Mouse (Mus musculus) T-helper 17 cell (primary cell): Measurements from ENCODE around the gene Nat14.

Experiments used
- in situ Hi-C, 2 experiments: fragments of 300-600 bp; cut with MboI, MseI; formaldehyde crosslinking; loops; 1 replicate in 1 of 2; 2 replicates in 1 of 2; pipeline ENCODE4 v1.15.1; 2025; ENCODE audit warnings: high pct_unique_total_duplicates in 2 of 2

Gene Nat14

DNA sequence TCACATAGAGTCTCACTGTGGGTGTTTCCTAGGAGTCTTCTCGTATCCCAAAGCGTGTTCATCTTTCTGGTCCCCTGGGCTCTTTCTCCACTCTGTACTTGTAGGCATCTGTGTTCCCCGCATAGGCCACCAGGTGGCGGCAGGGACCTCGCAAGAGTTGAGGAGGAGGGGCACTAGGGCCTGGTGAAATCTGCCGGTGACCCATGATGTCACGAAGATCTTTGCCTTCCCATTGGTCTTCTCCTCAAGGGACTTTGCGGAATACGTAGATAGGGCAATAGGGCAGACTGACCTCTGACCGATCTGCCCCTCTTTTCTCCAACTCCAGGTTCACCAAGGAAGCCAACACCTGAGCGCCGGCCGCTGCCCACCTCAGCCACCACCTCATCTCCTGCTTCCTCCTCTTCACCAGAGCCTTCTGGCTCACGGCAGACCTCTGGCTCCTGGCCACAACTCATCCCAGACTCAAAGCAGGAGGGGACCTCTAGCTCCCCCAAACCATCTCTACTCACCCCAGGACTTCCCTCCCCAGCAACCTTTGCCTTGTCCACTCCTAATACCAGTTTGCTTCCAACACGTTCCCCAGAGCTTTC is 21.5 kb downstream of the Nat14 start:
- in situ Hi-C loops, result loop anchor here (5.0 kb wide), 1 partner anchor 109 kb away; the partner anchor contains the start of gene Zfp580 (in 2 of the 2)

DNA sequence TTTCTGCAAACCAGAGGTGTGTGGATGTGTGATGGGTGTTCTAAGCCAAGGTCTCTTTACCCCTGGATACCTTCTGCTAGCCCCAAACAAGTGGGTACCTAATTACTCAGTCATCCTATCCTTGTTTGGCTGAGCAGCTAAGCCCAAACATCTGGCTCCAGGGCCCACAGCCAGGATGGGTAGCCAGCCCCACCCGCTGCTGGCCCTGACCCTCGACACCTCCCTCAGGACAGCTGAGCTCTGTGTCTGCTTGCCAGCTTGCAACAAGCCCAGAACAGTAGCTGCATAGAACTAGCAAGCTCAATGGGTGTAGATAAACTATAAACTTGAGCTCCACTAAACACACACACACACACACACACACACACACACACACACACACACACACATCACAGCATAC is 26.0 kb downstream of the Nat14 start:
- in situ Hi-C loops, result no loop called here

DNA sequence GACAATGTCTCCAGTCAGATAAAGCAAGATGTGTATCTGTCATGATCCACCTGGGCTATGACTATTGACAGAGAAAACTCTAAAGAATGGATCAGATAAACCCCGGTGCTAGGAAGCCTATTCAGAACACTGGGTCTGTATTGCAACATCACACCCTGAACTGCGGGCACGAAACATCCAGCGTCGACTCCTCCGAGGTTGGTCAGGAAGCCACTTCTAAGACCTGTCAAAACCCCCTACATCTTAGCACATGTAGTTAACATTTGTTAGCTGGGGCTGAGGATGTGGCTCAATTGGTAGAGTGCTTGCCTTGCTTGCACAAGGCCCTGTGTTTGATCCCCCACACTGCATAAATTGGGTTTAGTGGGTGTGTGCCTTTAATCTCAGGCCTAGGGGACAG is 26.6 kb downstream of the Nat14 start:
- in situ Hi-C loops, result no loop called here

GRCm38 (mm10) chr7:4950561-4951342 is 28.9 kb downstream of the Nat14 start:
- in situ Hi-C loops, result no loop called here

DNA sequence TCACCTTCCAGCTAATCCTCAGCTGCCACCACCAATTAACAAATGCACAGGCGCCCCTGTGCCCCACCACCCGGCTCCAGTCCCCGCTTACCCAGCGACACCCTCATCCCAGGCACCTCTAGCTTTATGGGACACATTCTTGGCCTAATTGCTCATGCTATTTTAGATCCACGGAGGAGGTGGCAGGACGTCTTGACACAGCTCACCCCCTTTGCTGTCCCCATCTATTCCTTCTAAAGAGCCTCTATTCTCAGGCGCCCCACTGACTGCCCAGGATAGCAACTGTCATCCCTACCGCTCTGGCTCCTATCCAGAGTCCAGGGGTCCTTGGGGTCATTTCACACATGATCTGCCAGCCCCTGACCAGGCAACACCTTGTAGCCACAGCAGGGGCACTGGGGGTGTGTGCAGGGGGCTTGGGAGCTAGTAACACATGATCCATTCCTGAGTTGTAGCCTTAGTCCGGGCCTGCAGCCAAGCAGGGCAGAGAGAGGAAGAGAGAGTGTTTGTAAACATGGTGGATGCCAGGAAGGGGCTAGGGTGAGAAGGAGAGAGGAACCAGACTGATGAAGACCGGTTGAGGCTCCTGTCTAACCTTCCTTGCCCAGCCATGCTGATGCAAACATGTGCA is 32.1 kb downstream of the Nat14 start:
- in situ Hi-C loops, result no loop called here

GRCm38 (mm10) chr7:4957361-4957760 is 35.5 kb downstream of the Nat14 start:
- in situ Hi-C loops, result no loop called here

DNA sequence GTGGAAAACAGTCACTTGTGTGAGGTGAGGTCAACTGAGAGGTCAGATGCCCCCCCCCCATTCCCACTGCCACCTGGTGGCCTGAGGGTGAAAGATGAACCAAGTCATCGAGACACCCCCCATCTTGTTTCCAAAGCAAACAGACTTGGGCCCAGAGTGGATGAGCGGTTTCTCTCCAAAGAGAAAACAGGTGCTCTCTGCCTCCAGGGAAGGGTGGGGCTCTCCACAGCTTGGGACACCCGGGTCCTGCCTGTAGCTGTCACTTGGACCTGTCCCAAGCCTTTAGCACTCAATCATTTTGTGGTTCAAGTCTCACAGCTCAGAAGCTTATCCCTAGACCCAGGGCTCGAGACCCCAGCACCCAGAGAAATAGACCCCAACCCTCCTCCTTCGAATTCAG is 41.7 kb downstream of the Nat14 start:
- in situ Hi-C loops, result no loop called here

GRCm38 (mm10) chr7:4964272-4964671 is 42.4 kb downstream of the Nat14 start, which contains the start of gene Sbk2:
Gene Sbk2 (minus strand): TSS chr7:4964406.
- in situ Hi-C loops, result no loop called here

DNA sequence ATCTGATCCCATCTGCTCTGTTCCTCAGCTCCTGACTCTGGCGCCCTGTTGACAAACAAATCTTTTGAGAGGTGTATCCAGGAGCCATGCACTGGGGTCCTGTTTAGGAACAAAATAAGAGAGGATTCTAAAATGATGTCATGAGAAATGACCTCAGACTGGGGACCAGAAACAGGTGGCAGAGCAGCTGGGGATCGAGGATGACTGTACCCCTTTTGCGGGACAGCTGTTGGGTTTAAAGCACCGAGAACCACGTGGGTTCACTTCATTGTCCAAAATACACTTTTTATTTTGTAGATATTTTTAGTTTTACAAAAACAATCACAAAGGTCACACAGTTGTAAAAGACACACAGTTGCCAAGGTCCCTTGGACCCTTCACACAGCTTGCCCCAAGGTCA is 43.2 kb downstream of the Nat14 start:
- in situ Hi-C loops, result no loop called here

DNA sequence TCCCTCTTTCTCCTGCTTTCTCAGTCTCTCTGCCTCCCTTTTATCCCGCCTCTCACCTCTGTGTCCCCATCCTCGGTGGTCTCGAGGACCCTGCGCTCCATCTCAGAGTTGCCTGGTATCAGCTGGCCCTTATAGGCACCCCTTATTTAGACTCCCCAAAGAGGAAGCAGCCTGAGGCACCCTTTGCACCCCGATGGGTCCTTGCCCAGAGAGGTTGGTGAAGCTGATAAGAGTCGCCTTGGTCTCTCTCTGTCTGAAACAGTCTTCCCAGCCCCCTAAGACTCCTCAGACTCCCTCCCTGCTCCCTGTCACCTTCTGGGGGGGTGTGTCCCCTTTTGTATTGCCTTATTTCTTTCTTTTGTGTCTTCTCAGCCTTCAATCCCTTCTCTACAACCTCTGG is 49.2 kb downstream of the Nat14 start, which contains the start of gene Sbk3:
Gene Sbk3, minus strand, starts transcription at position 101 of the 400 bp plus-strand sequence.
- in situ Hi-C loops, result no loop called here

DNA sequence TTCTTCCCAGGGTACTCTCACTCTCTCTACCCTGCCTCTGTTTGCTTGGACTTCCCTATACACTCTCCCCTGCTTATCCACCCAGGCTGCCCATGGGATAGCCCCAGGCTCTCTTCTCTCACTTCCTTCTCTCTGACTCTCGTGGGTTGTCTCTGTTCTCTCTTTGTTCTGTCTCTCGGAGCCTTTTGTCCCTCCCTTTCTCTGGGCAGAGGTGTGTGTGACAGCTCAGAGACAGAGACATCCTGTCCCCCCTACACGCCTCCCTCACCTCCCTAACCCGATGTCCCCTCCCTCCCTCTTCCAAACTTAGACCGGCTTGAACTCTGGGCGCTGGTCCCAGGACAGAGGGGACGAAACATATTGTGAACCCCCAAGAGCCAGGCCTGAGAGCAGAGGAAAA is 49.9 kb downstream of the Nat14 start:
- in situ Hi-C loops, result no loop called here

DNA sequence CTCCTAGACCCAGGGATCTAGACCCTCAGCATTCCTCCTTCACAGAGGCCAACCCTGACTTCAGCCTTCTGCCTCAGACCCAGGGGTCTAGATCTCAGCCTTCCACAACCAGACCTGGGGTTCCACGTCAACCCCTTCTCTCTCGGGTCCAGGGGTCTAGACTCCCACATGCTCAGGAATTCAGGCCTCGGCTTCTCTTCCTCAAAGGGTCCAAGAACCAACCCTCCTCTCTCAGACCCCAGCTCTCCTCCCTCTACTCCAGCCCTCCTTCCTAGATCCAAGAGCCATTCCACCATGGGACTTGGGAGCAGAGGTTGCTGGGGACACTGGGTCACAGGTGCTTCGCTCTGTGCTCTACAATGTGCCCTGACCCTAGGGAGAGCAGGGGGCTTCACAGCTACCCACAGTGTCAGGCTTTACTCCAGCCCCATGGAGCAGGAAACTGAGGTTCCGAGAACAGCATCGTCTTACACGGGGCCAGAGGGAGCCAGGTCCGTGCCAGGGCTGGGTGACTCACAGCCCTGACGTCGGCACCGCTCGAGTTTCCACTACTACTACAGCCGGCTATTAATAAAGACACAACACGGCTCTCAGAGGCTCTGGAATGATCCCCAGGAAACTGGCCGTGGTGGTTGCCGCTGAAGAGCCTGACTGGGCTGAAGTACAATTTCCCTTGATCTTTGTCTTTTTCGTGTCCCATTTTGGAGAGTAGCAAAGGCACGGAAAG is 50.7 kb downstream of the Nat14 start:
- in situ Hi-C loops, result no loop called here
